Mouse (Mus musculus) ES-E14 (cell line): Measurements from ENCODE around the gene Mkln1. TPM values are rescaled to one million over a fixed set of nuclear protein-coding genes. Genes with fewer than 3 reads are reported as not detected.

Experiments used
- DNase-seq: peaks from one replicate; pipeline ENCODE4 v3.0.0-alpha.2; 2013; ENCODE audit warnings: low read depth, low spot score
- H3K27ac ChIP-seq: 2 replicates; pipeline ENCODE4 v1.5.1; 2012; ENCODE audit warnings: low read depth, mild to moderate bottlenecking, low read length, moderate library complexity, mixed read lengths; ENCODE audit not compliant: poor library complexity, insufficient read depth, severe bottlenecking
- H3K36me3 ChIP-seq: 2 replicates; pipeline ENCODE4 v1.6.1; 2012; ENCODE audit warnings: mild to moderate bottlenecking, low read length, moderate library complexity, mixed read lengths; ENCODE audit not compliant: control insufficient read depth, poor library complexity, insufficient read depth, severe bottlenecking
- H3K4me1 ChIP-seq, 2 experiments: fragments of 150-350 bp in 1 of 2; sonication (generic) in 1 of 2; 2 replicates each; pipeline ENCODE4 v1.6.1; 2012; ENCODE audit warnings: low read length in 2 of 2, mild to moderate bottlenecking in 1 of 2, mixed read lengths in 1 of 2; ENCODE audit not compliant: control insufficient read depth in 2 of 2, insufficient read depth in 2 of 2, poor library complexity in 1 of 2
- H3K4me3 ChIP-seq, 2 experiments: fragments of 150-350 bp in 1 of 2; sonication (generic) in 1 of 2; 2 replicates each; pipeline ENCODE4 v1.5.1; 2012; ENCODE audit warnings: low read length in 2 of 2, low read depth in 1 of 2, mild to moderate bottlenecking in 1 of 2, mixed read lengths in 1 of 2; ENCODE audit not compliant: insufficient read depth in 1 of 2, poor library complexity in 1 of 2, severe bottlenecking in 1 of 2
- H3K9ac ChIP-seq: 2 replicates; pipeline ENCODE4 v1.6.1; 2012; ENCODE audit warnings: low read depth, mild to moderate bottlenecking, low read length, mixed read lengths; ENCODE audit not compliant: poor library complexity, insufficient read depth, severe bottlenecking
- H3K9me3 ChIP-seq: fragments of 150-350 bp; sonication (generic); 2 replicates; pipeline ENCODE4 v1.6.1; 2012; ENCODE audit warnings: low read depth, mild to moderate bottlenecking, low read length; ENCODE audit not compliant: control insufficient read depth, insufficient read depth
- CHD2 ChIP-seq: IDR thresholded peaks from 2 replicates; pipeline ENCODE4 v1.6.1; 2014; ENCODE audit warnings: mild to moderate bottlenecking, low read depth, low read length, inconsistent platforms
- HCFC1 ChIP-seq: IDR thresholded peaks from 2 replicates; pipeline ENCODE4 v1.6.1; 2012; ENCODE audit warnings: low read length, inconsistent platforms, borderline replicate concordance; ENCODE audit not compliant: insufficient read depth
- MAFK ChIP-seq: IDR thresholded peaks from 2 replicates; pipeline ENCODE4 v1.6.1; 2014; ENCODE audit warnings: mild to moderate bottlenecking, low read depth, low read length, inconsistent platforms; ENCODE audit not compliant: insufficient read depth
- ZC3H11A ChIP-seq: IDR thresholded peaks from 2 replicates; pipeline ENCODE4 v1.6.1; 2012; ENCODE audit warnings: low read depth, mild to moderate bottlenecking, inconsistent platforms, low read length, borderline replicate concordance
- ZNF384 ChIP-seq: IDR thresholded peaks from 2 replicates; pipeline ENCODE4 v1.6.1; 2012; ENCODE audit warnings: low read depth, low read length, inconsistent platforms
- in situ Hi-C, 2 experiments: fragments of 600-800 bp; cut with MboI; formaldehyde crosslinking; loops; one replicate each; pipeline ENCODE4 v1.15.1; 2025; ENCODE audit warnings: low sequenced_read_pairs in 2 of 2, inconsistent platforms in 1 of 2; ENCODE audit not compliant: unreplicated experiment in 2 of 2
- total RNA-seq: library from RNA; depleted of rRNA; stranded (reverse); fragments of 300-350 nt; gene quantifications from 2 replicates; pipeline ENCODE4 v1.2.3, GENCODE M21; 2012

Gene Mkln1
- total RNA-seq, 1 experiment = 78.0 TPM

GRCm38 (mm10) chr6:31523039-31523438 is 124.5 kb downstream of the Mkln1 start:
- H3K4me3 ChIP-seq = no peak overlapping the region
- H3K27ac ChIP-seq = no peak overlapping the region
- H3K4me1 ChIP-seq = peaks cover 0 to 4% of the 10 kb centered on the region in 2 experiments; a peak in 1 of 4 replicates
- no peaks in the 10 kb centered on the region for H3K9me3 ChIP-seq
- TF ChIP-seq HCFC1 = no peak
- in situ Hi-C loops = no loop called here
- no peak for DNase-seq
- H3K36me3 ChIP-seq = peaks cover 30% of the 10 kb centered on the region; the same call in 1 of the 2 replicates
- no peak overlapping the region for H3K9ac ChIP-seq

- H3K4me3 ChIP-seq = no peak overlapping the region
- DNase-seq = no peak
- no peaks in the 10 kb centered on the region for H3K9me3 ChIP-seq
- peaks cover 30% of the 10 kb centered on the region; the same call in 1 of the 2 replicates for H3K36me3 ChIP-seq
- H3K9ac ChIP-seq = no peak overlapping the region
- H3K4me1 ChIP-seq = peaks cover 0 to 4% of the 10 kb centered on the region in 2 experiments; a peak in 1 of 4 replicates
- in situ Hi-C loops = no loop called here
- no peak for TF ChIP-seq CHD2
- TF ChIP-seq ZNF384 = no peak
- no peak for TF ChIP-seq MAFK
- TF ChIP-seq ZC3H11A = no peak
- TF ChIP-seq HCFC1 = no peak
- no peak overlapping the region for H3K27ac ChIP-seq
Observed at GRCm38 (mm10) chr6:31523657-31524056, 125.1 kb downstream of the Mkln1 start.

- H3K36me3 ChIP-seq = peaks cover 30% of the 10 kb centered on the region; the same call in 1 of the 2 replicates
- no peak overlapping the region for H3K27ac ChIP-seq
- no peak for TF ChIP-seq MAFK
- TF ChIP-seq CHD2 = no peak
- no peak for TF ChIP-seq HCFC1
- no peak for TF ChIP-seq ZC3H11A
- TF ChIP-seq ZNF384 = no peak
- no peaks in the 10 kb centered on the region for H3K9me3 ChIP-seq
- DNase-seq = no peak
- in situ Hi-C loops = no loop called here
- no peak overlapping the region for H3K4me3 ChIP-seq
- no peak overlapping the region for H3K9ac ChIP-seq
- H3K4me1 ChIP-seq = peaks cover 0 to 5% of the 10 kb centered on the region in 2 experiments; a peak in 1 of 4 replicates
Observed at GRCm38 (mm10) chr6:31524121-31524520, 125.6 kb downstream of the Mkln1 start.

- peaks cover 30% of the 10 kb centered on the region; the same call in 1 of the 2 replicates for H3K36me3 ChIP-seq
Observed at GRCm38 (mm10) chr6:31524647-31525046, 126.1 kb downstream of the Mkln1 start.

More at GRCm38 (mm10) chr6:31524647-31525046, 126.1 kb downstream of the Mkln1 start:
- no peak overlapping the region for H3K27ac ChIP-seq
- no peak overlapping the region for H3K4me3 ChIP-seq
- no peaks in the 10 kb centered on the region for H3K9me3 ChIP-seq
- no peak for DNase-seq
- no peak for TF ChIP-seq ZC3H11A
- TF ChIP-seq HCFC1 = no peak
- no peak for TF ChIP-seq MAFK
- no peak for TF ChIP-seq ZNF384
- no peak for TF ChIP-seq CHD2
- no peak overlapping the region for H3K9ac ChIP-seq
- peaks cover 0 to 6% of the 10 kb centered on the region in 2 experiments; a peak in 1 of 4 replicates for H3K4me1 ChIP-seq
- in situ Hi-C loops = no loop called here
